Mouse (Mus musculus) urinary bladder, postnatal 4 days (tissue): ENCODE results near the gene Chga.

Experiments
- DNase-seq, 2 experiments: peaks; one replicate each; pipeline ENCODE4 v3.0.0; 2021 to 2022; ENCODE audit warnings: low spot score in 2 of 2

The Chga gene

DNA sequence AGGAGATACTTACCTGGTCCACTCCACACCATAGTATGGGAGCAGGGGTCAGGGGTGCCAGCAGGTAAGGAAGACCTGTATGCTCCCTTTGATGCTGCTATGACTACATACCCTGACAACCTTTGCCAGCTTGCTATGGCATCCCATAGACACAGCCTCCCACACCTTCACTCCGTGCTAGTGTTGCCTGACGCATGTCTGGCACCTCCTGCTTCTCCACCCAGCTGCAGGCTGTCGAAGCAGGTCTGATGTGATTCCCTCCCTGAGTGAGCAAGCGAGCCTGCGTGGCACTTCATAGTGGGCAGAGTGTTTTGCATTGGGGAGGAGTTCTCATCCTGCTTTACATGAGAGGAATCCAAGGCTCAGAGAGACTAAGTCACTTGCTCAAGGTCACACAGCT is 2.6 kb downstream of the Chga start:
- no peak for DNase-seq

DNA sequence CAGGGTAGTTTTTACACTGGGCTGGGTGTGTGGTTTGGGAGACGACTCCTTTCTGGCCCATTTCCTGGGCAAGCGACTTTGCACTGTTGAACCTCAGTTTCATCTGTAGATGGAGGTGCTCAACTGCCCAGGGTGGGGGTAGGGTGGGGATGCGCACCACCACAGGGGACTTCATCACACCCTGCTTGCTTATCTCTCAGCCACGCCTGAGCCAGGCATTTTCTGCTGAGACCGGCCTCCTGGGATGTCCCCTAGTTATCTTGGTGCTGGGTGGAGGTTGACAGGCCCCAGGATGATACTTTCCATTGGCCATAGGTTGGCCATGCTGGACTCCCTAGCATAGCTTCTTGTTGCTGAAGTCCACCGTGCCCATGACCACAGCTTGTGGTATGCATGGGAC is 10.3 kb downstream of the Chga start:
- no peak for DNase-seq

DNA sequence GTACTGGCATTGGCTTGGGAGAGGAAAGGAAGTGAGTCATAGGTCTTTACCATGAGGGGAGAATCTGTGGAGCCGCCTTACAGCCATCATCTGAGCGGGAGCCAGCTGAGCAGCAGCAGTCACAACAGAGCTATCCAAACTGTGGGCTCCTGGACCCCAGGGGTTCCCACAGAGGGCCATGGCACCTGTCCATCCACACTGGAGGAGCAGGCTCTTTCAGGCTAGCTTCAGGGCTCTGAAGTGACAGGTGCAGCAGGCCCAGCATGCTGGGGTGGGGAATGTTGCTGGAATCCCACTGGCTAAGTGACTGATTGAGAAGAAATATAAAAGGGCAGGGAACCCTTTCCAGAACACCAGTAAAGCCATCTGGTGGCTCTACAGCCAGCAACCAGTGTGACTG is 12.2 kb downstream of the Chga start:
- no peak for DNase-seq

DNA sequence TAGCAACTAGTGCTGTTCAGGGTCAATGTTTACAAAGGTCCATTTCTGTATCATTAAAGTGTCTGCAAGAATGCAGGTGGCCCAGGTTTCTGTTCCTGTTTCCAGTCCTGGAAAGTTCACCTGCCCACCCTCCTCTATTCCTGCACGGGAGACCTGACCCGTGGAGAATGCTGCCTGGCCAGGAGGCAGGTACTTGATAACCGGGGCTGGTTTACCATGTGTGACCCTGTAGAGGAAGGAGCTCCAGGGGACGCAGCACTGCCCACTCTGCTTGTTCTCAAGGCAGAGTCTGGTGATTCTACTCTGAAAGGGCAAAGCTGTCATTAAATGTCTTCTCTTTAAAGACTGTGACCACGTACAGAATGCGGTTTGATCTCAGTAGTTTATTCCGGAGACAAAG is 13.4 kb downstream of the Chga start:
- DNase-seq: no peak

DNA sequence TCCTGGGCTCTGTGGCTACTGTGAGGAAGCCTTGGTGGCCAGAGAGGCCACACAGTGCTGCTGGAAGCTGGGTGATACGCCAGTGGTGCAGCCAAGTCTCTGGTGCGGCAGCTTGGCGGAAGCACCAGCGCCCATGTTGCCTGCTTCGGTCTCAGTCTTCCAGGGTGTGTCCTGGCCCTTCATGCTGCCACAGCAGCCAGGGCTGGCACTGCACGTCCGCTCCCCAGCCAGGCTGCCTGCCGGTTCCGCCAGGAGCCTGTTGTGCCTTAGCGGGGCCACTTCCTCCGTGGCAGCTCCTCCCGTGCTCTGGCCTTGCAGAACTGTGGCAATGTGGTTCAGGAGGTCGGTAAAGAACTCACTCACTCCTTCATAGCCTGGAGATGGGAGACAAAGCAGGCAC is 15.3 kb downstream of the Chga start:
- DNase-seq: no peak

DNA sequence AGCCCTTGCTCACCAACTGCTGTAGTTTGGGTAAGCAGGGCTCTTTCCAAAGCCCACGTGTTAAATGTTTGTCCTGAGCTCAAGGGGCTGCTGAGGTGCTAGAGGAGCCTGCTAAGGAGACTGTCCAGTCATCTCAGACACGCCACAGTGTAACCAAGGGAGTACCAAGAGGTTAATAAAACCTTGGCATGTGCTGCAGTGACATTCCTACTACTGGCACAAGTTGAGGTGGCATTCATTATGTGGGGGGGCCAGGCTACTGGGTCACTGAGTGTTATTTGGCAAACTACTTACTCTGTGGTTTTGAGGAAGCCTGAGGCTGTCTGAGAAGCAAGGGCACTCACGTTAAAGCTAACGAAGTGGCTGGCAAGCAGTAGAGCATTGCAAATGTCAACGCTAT is 16.0 kb downstream of the Chga start:
- DNase-seq: no peak

DNA sequence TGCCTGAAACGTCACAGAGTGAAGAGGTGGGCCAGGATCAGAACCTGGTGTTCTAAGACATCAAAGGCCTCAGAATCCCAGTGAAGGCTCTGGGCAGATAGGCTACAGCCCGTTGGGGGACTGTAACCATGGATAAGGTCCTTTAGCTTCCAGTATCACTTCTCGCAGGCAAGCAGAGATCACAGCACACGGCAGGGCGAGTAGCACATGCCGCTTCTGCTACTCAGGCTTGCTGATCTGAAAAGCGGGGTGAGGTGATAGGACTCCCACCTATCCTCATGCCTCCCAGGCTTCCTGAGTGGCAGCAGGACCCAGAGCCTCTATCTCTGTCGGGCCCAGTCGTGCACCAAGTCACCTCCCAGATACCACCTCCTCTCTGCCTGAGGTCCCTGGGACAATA is 16.9 kb downstream of the Chga start:
- DNase-seq: no peak

DNA sequence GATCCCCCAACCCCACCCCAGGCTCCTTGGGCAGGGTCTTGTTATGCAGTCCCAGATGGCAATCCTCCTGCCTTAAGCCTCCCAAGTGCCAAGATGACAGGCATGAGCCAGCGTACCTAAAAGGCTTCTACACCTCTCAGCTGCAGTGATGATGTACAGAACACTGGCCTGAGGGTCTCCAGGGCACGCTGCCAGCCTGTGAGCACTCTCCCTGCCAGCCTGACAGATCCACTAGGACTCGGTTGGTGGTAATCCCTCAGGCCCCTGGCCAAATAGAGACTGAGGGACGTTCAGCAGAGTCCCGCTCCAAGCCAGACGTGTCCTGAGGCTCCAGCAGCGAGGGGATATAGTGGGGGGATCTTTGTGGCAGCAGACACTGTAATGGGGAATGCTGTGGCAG is 18.3 kb downstream of the Chga start:
- DNase-seq: no peak

DNA sequence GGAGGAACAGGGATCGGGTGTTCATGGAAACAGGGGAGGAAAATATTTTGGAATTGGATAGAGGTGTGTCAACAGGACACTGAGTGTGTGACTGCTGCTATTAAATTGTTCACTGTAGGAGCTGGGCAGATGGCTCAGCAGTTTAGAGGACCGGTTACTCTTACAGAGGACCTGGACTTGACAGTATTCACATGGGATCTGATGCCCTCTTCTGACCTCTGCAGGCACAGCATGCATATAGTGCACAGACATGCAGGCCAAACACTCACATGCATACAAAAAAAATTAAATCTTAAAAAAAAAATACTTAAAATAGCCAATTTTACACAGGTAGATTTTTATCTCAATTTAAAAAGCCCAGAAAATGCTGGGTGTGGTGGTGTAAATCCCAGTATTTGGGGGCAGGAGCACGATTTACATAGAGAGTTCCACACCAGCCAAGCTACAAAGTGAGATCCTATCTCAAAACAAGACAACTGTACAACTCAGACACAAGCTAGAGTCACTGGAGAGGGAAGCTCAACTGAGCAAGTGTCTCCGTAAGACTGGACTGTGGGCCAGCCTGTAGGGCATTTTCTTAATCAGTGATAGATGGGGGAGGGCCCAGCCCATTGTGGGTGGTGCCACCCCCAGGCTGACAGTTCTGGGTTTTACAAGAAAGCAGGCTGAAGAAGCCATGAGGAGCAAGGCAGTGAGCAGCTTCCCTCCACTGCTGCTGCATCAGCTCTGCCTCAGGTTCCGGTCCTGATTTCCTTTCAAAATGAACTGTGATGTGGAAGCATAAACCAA is 21.0 kb downstream of the Chga start:
- no peak for DNase-seq

DNA sequence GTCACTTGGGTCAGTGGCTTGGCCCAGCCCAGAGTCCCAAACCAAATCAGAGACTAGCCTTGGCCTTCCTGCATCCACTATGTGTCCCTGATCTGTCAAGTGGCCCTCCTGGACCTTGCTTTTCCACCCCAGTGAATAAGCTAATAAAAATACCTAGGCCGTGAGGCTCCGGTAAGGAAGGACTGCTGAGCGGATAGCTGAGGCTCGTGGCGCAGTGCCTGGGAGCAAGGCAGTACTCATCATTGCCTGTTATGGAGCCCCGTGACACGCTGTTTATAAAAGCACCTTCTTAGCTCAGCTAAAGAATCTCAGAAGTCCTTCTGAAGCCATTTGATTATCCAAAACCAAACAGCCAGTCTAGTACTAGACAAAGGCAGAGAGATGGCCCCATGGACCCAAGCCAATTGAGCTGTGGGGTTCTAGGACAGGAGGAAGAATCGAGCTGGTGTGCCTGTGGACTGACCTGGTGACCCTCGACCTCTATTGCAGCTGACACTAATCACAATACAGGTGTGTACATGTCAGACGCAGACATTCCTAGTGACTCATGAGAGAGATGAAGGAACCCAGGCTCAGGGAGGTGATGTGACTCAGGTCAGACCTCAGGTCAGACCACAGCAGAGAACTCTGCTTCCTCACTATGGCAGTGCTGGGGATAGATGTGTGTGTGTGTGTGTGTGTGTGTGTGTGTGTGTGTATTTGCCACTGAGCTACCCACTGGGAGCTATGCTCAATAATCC is 22.1 kb downstream of the Chga start:
- DNase-seq: no peak

DNA sequence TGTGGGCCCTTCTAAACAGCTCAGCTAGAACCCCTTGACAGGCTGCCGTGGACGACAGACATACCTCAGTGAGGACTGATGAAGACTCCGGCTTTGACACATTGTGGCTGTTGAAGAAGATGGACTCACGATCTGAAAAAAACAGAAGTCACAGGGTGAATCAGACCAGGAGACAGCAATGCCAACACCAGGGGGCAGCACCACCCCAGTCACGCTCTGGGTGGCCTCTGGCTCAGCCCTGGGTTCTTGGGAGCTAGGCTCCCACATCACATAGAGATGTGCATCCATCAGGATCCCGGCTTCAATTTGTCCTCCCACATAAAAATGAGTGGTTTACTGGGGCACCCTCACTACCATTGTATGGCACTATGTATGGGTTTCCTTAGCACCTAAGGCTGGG is 24.3 kb downstream of the Chga start:
- peak; percentile 59 to 84 for DNase-seq

DNA sequence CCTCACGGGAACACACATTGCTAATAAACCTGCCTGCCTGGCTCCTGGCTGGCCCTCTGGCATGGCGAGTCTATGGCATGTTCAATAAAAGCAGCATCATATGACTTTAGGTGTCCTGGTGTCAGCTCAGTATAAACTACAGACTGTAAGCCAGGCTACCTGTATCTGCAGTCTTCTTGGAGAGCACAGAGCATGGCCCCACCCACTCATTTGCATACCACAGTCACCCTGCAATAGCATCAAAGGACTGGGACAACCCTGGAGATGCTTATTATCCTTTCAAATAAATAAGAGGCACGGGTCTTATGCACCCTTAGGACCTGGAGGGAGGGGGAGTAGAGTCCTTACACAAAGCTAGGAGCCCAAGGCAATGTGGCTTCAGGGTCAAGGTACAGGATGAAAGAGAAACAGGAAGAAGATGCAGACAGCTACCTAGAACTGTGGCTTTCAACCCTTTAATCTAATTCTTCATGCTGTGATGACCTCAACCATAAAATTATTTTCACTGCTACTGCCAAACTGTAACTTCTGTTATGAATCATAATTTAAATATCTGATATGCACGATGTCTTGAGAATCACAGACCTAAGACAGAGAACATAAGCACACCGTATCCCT is 26.9 kb downstream of the Chga start:
- DNase-seq: no peak

DNA sequence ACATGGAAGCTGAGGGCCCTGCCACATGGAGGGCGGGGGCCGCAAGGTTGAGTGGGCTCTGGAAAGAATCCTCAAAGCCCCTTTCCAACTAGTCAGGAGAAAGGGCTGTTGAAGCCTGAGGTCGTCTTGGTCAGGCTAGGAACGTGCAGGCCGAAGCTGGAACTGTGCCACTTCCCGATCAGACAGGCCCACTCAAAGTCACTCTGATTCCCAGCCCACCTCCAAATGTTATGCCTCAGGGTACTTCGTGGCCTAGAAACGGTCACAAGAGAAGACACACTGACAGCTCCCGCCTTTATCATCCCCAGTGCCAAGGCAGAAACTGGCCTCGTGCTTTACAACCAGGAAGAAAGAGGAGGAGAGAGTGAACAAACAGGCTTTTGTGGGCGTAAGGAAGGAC is 27.7 kb downstream of the Chga start:
- no peak for DNase-seq

DNA sequence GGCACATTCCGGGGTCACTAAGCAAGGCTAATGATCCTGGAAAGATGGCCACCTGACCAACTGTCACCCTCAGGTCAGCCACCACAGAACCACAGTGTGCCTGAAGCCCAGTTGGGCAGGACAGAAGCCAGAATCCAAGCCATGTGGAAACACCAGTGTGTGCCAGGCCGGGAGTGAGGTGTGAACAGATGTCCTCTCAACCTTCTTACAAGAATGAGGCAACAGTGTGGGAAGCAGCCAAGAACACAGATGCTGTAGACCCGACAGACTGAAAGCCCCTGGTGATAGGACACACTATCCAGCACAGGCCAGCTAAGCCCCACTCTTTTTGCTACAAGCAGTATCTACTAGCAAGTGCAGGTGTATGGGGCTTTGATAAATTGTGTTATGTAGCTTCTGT is 30.6 kb downstream of the Chga start:
- DNase-seq: no peak

DNA sequence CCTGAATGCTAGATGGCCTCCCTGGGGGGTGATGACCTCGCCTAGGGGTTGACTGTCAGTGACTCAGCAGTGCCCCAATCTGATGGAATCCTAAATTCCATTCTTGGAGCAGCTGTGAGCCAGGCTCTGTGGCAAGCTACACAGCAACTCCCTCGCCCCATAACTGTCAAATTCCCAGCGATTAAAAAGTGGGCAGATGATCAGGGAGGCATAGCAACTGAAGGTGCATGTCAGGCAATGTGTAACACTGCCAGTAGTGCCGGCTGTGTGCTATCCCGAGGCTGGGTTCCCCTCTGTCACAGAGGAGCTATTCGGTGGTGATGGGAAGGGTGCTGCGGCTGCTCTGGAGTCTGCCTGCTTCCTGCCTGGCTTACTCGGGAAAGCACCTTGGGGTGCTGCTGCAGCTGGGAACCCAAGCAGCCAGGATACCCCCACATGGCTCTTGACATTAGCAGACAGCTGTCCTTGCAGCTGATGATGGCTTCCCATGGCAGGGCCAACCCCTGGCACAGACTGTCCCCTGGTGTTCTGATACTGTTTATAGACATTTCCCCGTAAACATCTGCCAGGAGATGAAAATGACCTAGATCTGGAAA is 31.6 kb downstream of the Chga start:
- no peak for DNase-seq

DNA sequence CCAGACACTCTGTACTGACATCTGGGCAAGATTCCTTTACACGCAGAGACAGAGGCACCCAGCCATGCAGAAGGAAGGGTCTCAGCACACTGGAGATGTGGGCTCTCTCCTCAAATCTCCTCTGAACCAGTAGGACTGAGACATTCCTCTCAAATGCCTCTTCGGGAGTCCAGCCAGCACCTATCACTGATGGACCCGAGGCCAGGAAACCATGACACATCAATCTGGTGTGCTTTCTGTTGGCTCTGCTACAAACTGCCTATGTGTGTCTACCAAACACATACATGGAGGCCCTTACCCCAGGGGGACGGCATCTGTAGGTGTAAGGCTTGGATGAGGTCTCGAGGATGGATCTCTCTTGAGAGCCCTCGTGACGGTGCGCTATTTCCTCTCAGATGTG is 32.3 kb downstream of the Chga start:
- no peak for DNase-seq

DNA sequence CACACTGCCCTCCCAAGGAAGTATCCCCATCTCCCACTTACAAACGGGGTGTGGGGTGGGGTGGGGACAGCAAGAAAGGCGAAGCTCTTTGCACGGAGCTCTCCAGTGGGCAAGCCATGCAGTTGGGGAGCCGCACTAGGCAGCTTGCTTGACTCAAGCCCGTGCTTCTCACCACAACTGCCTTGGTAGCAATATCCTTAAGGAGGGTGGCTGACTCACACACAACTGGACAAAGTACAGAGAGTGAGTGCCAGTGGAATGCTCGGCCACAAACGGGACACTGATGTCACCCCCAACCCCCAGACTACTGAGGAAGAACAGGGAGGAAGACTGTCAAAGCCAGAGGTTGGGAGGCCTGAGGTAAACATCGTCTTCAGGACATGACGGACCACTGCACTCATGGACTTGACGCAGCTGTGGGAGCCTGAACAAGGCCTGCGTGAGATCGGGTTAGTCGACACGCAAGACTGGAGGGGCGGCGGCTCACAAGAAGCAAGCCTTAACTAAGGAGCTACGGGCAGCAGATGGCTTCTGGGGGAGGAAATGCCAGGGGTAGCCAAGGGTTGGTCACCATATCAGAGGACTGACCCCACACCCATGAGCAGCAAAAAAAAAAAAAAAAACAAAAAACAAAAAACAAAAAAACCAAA is 36.1 kb downstream of the Chga start:
- no peak for DNase-seq

DNA sequence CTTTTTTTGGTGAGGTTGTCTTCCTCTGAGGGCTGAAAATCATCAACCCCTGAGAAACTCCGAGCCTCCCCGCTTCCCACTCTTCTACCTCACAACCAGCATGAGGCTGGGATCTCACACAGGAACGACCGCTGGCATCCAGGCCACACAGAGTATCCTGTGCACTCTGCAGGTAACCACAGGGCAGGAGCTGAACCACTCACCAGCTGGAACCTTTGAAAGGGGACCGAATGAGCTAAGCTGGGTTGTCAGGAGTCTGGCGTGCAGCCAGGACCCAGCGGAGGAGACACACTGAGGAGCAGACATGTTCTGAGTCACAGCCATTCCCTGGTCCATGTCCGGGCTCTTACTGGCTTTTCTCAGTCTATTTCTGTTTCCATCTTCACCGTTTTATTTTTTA is 38.9 kb downstream of the Chga start:
- no peak for DNase-seq

DNA sequence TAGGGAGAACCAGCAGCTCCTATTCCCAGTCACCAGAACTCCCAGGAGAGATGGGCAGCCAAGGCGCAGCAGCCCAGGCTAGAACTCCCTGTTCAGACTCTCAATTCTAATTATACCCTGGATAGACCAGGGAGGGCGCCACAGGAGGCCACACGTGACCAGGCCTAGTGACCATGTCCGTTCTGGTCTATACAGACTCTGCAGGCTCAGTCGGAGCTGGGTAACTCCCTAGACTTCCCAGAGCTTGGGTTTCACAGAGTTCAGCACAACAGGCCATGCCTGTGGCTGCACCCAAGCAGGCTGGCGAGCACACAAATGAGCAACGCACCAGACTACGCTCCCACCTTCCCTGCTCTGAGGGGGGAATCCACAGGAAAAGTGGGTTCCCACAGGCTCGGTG is 39.9 kb downstream of the Chga start:
- DNase-seq: no peak

DNA sequence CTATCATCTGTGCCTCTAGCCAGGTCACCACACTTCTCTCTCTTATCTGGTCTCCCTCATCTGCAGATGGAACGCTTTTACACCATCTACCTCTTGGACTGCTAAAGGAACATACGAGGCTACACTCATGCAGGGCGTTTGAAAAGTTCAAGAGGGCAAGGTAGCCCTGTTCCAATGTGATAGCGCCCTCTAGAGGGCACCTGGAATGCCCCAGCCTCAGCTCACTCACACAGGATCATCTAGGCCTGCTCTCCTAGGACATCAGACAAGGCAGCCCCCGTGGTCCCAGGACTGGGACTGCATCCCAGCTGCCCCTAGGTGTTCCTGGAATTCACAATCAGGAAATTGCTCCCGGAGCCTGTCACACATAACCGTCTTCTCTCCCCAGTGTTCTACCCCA is 41.6 kb downstream of the Chga start:
- DNase-seq: no peak

DNA sequence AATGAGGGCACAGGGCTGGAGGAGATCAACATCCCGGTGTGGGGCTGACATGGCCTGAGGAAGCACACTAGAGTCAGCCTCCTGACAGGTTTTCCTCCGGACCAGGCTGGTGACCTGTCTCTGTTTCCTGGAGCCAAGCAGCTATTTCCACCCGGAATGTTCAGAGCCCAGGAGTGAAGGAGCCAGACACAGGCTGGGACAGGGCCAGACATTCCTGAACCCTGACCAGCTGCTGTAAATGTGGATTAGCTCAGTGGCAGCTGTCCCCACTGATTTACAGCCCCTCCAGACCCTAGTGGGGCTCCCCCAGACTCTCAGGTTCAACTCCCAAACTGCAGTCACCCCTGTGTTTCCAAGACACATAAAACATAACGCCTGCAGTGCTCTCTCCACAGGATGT is 42.7 kb downstream of the Chga start:
- peak in 1 of 2 experiments; percentile 39 for DNase-seq

DNA sequence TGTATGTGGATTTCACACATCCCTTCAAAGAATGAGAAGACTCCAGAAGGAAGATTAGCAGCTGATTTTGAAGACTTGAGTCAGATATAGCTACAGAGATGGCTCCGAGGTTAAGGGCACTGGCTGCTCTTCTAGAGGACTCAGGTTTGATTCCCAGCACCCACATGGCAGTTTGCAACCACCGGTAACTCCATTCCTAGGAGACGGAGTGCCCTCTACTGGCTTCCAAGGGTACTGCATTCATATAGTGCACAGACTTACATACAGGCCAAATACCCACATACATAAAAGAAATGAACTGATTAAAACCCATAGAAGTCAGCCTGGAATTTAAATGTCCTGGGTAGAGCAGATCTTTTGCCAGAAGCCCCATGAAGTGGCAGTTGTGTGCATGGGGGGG is 43.8 kb downstream of the Chga start:
- no peak for DNase-seq
